Mouse (Mus musculus) embryonic facial prominence, embryonic 11.5 days (tissue): ENCODE measurements around the gene Cant1. TPM values are rescaled to one million over a fixed set of nuclear protein-coding genes. Genes with fewer than 3 reads are reported as not detected.

Experiments
- ATAC-seq: fragments of 200-750 bp; cut with Nextera tagmentation; replicated peaks from 2 replicates; pipeline ENCODE4 v1.8.0; 2017; ENCODE audit warnings: low read depth; ENCODE audit not compliant: insufficient number of reproducible peaks, low FRiP score, low TSS enrichment
- DNase-seq: peaks from one replicate; pipeline ENCODE4 v3.0.0-alpha.2; 2015; ENCODE audit warnings: low spot score
- H3K27ac ChIP-seq: fragments of 300-500 bp; sonication (generic); replicated peaks from 2 replicates; pipeline ENCODE4 v1.5.1; 2014; ENCODE audit warnings: mild to moderate bottlenecking, low read depth, low read length, control low read depth
- H3K27me3 ChIP-seq: fragments of 300-500 bp; sonication (generic); 2 replicates; pipeline ENCODE4 v1.6.1; 2014; ENCODE audit warnings: mild to moderate bottlenecking, low read length, moderate library complexity, mixed read lengths; ENCODE audit not compliant: control insufficient read depth, insufficient read depth
- H3K36me3 ChIP-seq: fragments of 300-500 bp; sonication (generic); replicated peaks from 2 replicates; pipeline ENCODE4 v1.6.1; 2014; ENCODE audit warnings: low read depth, mild to moderate bottlenecking, low read length, moderate library complexity, mixed read lengths; ENCODE audit not compliant: control insufficient read depth, insufficient read depth
- H3K4me1 ChIP-seq: fragments of 300-500 bp; sonication (generic); 2 replicates; pipeline ENCODE4 v1.6.1; 2014; ENCODE audit warnings: low read length, mixed read lengths; ENCODE audit not compliant: control insufficient read depth, insufficient read depth
- H3K4me2 ChIP-seq: fragments of 300-500 bp; sonication (generic); 2 replicates; pipeline ENCODE4 v1.6.1; 2014; ENCODE audit warnings: low read depth, mild to moderate bottlenecking, control low read depth, low read length, moderate library complexity
- H3K4me3 ChIP-seq: fragments of 300-500 bp; sonication (generic); 2 replicates; pipeline ENCODE4 v1.5.1; 2014; ENCODE audit warnings: low read depth, low read length, control low read depth
- H3K9ac ChIP-seq: fragments of 300-500 bp; sonication (generic); replicated peaks from 2 replicates; pipeline ENCODE4 v1.6.1; 2014; ENCODE audit warnings: mild to moderate bottlenecking, control low read depth, low read length
- H3K9me3 ChIP-seq: fragments of 300-500 bp; sonication (generic); replicated peaks from 2 replicates; pipeline ENCODE4 v1.6.1; 2016; ENCODE audit warnings: mild to moderate bottlenecking, low read length, inconsistent platforms, mixed read lengths; ENCODE audit not compliant: control insufficient read depth
- WGBS: fragments of 180-500 bp; shearing (Covaris S2); extraction: QIAGEN DNeasy Blood & Tissue Kit; methylation state at CpG from one replicate; pipeline ENCODE4 v1.1.7; 2014; 5-methylcytosine and 5-hydroxymethylcytosine counted together
- polyA plus RNA-seq: library from polyadenylated mRNA; unstranded; fragments of >200 nt; fragmentation: Nextera tagmentation; extraction: Ambion mirVana; gene quantifications from 2 replicates; pipeline ENCODE4 v1.2.1, GENCODE M21; 2014

The Cant1 gene
- polyA plus RNA-seq, 1 experiment from 2014 or later = 19.5 TPM

- H3K4me3 ChIP-seq = no peak overlapping the region
- H3K27ac ChIP-seq = no peak overlapping the region
- DNase-seq = no peak
- H3K36me3 ChIP-seq = no peaks in the 10 kb centered on the region
- WGBS = 50% methylated on average over 2 of the region's 2 CpGs
- H3K4me1 ChIP-seq = no peaks in the 10 kb centered on the region
- no peaks in the 10 kb centered on the region for H3K27me3 ChIP-seq
- H3K4me2 ChIP-seq = no peak overlapping the region
- no peaks in the 10 kb centered on the region for H3K9me3 ChIP-seq
- no peak overlapping the region for H3K9ac ChIP-seq
- no peak for ATAC-seq
Measured at GRCm38 (mm10) chr11:118452955-118453354, 34.1 kb upstream of the Cant1 start.

- H3K9me3 ChIP-seq = no peaks in the 10 kb centered on the region
- DNase-seq (no peak), ATAC-seq (no peak)
- WGBS = 77% methylated on average over 6 of the region's 6 CpGs
- no peak overlapping the region for H3K4me3 ChIP-seq
- no peak overlapping the region for H3K9ac ChIP-seq
- no peaks in the 10 kb centered on the region for H3K4me1 ChIP-seq
- no peak overlapping the region for H3K27ac ChIP-seq
- no peaks in the 10 kb centered on the region for H3K27me3 ChIP-seq
- H3K36me3 ChIP-seq = no peaks in the 10 kb centered on the region
- no peak overlapping the region for H3K4me2 ChIP-seq
Measured at GRCm38 (mm10) chr11:118451211-118451610, 32.3 kb upstream of the Cant1 start.

- 87% methylated on average over 8 of the region's 8 CpGs for WGBS
- H3K9me3 ChIP-seq = no peaks in the 10 kb centered on the region
- no peak overlapping the region for H3K27ac ChIP-seq
- H3K4me2 ChIP-seq = no peak overlapping the region
- no peaks in the 10 kb centered on the region for H3K27me3 ChIP-seq
- H3K4me3 ChIP-seq = no peak overlapping the region
- H3K4me1 ChIP-seq = no peaks in the 10 kb centered on the region
- H3K36me3 ChIP-seq = no peaks in the 10 kb centered on the region
- no peak overlapping the region for H3K9ac ChIP-seq
- ATAC-seq (no peak), DNase-seq (no peak)
Measured at GRCm38 (mm10) chr11:118448385-118448784, 29.5 kb upstream of the Cant1 start.

- Histone ChIP-seq H3K9ac (no peak overlapping the region), H3K27ac (no peak overlapping the region), H3K9me3 (no peaks in the 10 kb centered on the region), H3K4me3 (no peak overlapping the region), H3K4me2 (no peak overlapping the region), H3K27me3 (no peaks in the 10 kb centered on the region), H3K36me3 (no peaks in the 10 kb centered on the region), H3K4me1 (no peaks in the 10 kb centered on the region)
- ATAC-seq (no peak), DNase-seq (peak; percentile 70)
- WGBS = 54% methylated on average over 4 of the region's 4 CpGs
Measured at GRCm38 (mm10) chr11:118447346-118447745, 28.5 kb upstream of the Cant1 start.

GRCm38 (mm10) chr11:118445843-118446242 lies 27.0 kb upstream of the Cant1 start:
- 22% methylated on average over 3 of the region's 3 CpGs for WGBS

GRCm38 (mm10) chr11:118443201-118443970 lies 24.5 kb upstream of the Cant1 start:
- Histone ChIP-seq H3K27ac (no peak overlapping the region), H3K9ac (no peak overlapping the region), H3K4me2 (no peak overlapping the region), H3K4me1 (peaks cover 2% of the 10 kb centered on the region; the same call in 1 of the 2 replicates), H3K27me3 (no peaks in the 10 kb centered on the region), H3K36me3 (no peaks in the 10 kb centered on the region), H3K9me3 (no peaks in the 10 kb centered on the region), H3K4me3 (no peak overlapping the region)
- DNase-seq (peak; percentile 85), ATAC-seq (peak; percentile 22; the same call in 1 of the 2 replicates)
- WGBS = 37% methylated on average over 11 of the region's 11 CpGs

More at GRCm38 (mm10) chr11:118445843-118446242, 27.0 kb upstream of the Cant1 start:
- no peak overlapping the region for H3K4me3 ChIP-seq
- H3K27ac ChIP-seq = no peak overlapping the region
- H3K36me3 ChIP-seq = no peaks in the 10 kb centered on the region
- no peaks in the 10 kb centered on the region for H3K9me3 ChIP-seq
- H3K4me2 ChIP-seq = no peak overlapping the region
- no peaks in the 10 kb centered on the region for H3K4me1 ChIP-seq
- ATAC-seq (no peak), DNase-seq (peak; percentile 89)
- H3K9ac ChIP-seq = no peak overlapping the region
- H3K27me3 ChIP-seq = no peaks in the 10 kb centered on the region

- DNase-seq (no peak), ATAC-seq (no peak)
- H3K9ac ChIP-seq = no peak overlapping the region; the same call in 1 of the 2 replicates
- peaks cover 2% of the 10 kb centered on the region; the same call in 1 of the 2 replicates for H3K4me1 ChIP-seq
- no peaks in the 10 kb centered on the region for H3K9me3 ChIP-seq
- no peaks in the 10 kb centered on the region for H3K36me3 ChIP-seq
- no peaks in the 10 kb centered on the region for H3K27me3 ChIP-seq
- H3K4me3 ChIP-seq = no peak overlapping the region
- H3K4me2 ChIP-seq = no peak overlapping the region
- WGBS = 80% methylated on average over 13 of the region's 13 CpGs
- H3K27ac ChIP-seq = no peak overlapping the region
Measured at GRCm38 (mm10) chr11:118442691-118443090, 23.8 kb upstream of the Cant1 start.

GRCm38 (mm10) chr11:118438665-118439414 lies 20.0 kb upstream of the Cant1 start:
- Histone ChIP-seq H3K4me1 (peaks cover 7% of the 10 kb centered on the region), H3K36me3 (no peaks in the 10 kb centered on the region), H3K9ac (no peak overlapping the region), H3K27me3 (no peaks in the 10 kb centered on the region), H3K4me3 (no peak overlapping the region), H3K9me3 (no peaks in the 10 kb centered on the region), H3K27ac (no peak overlapping the region), H3K4me2 (no peak overlapping the region)
- DNase-seq (peak; percentile 42), ATAC-seq (no peak)
- WGBS = 35% methylated on average over 11 of the region's 11 CpGs
